Mouse (Mus musculus): Measurements from ENCODE around the gene Fut11.
"Not testable (repeated sequence)": the region's sequence is repeated elsewhere in the genome, so short reads cannot be mapped to it uniquely, and the experiment has no call there.

Fut11 gene

DNA sequence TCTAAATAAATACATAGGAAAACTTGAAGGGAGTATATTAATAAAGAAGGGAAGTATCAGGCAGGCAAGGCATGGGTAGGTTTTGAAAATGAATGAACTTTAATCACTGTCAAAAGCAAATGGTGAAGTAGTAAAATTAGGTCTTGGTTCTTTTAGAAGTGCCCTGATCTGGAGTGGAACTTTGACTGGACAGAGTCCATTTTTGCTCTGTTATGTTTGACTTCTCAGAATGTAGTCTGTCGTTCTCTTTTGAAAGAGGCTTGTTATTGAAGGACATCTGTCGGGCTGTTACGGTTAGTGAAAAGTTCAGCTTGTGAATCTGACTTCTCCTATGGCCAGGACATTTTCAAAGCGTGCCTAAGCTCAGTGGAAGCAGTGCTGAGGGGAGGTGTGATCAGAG, 16.9 kb upstream of the Fut11 start:
- no peak for DNase-seq

DNA sequence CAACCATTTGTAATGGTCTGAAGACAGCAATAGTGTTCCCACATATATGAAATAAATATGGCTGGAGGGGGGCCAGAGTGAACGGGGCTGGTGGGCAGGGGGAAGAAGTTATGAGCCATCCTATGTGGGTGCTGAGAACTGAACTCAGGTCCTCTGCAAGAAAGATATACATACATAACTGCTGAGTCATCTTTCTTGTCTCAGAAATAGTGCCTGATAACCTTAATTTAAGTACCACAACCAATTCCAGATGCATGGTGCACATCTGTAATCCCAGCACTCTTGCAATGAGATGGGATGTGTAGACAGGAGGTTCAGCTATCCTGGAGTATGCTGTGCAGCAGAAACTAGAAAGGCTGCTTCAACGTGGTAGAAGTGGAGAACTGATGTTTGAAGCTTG, 13.0 kb upstream of the Fut11 start:
- no peak for DNase-seq

DNA sequence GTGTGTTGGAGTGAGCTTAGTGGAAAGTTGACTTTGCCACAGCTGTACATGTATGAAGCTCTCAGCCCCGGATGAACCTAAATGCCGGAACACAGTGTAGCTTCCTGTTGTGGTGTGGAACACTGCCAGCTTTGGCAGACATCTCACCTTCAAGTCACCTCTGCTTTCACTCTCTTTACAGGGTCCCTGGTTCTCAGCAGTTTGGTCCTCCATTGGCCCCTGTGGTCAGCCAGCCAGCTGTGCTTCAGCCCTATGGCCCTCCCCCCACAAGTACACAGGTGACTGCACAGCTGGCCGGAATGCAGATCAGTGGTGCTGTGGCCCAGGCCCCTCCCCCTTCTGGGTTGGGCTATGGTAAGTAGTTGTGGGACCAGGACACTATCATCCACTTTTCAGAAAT, 12.3 kb upstream of the Fut11 start:
- DNase-seq, result no peak

- no peak for DNase-seq
Observed at GRCm38 (mm10) chr14:20686576-20686975, 8.2 kb upstream of the Fut11 start.

DNA sequence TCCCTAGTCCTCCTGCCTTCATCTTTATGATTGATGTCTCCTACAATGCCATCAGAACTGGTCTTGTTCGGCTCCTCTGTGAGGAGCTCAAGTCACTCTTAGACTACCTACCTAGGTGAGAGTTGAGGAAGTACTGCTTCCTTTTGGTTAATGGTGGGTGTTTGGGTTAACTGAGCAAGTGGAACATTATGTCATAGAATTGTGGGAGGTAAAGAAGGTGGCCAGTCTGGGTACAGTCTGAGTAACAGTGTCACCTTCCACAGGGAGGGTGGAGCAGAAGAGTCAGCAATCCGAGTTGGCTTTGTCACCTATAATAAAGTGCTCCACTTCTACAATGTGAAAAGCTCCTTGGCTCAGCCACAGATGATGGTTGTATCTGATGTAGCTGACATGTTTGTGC, 5.8 kb upstream of the Fut11 start:
- DNase-seq, result no peak

GRCm38 (mm10) chr14:20691772-20692171, 3.0 kb upstream of the Fut11 start:
- no peak for DNase-seq

GRCm38 (mm10) chr14:20693589-20694101, 1.1 kb upstream of the Fut11 start:
- DNase-seq, result peak; percentile 55

GRCm38 (mm10) chr14:20694185-20694883, 434 bp upstream of the Fut11 start:
- no peak for DNase-seq

DNA sequence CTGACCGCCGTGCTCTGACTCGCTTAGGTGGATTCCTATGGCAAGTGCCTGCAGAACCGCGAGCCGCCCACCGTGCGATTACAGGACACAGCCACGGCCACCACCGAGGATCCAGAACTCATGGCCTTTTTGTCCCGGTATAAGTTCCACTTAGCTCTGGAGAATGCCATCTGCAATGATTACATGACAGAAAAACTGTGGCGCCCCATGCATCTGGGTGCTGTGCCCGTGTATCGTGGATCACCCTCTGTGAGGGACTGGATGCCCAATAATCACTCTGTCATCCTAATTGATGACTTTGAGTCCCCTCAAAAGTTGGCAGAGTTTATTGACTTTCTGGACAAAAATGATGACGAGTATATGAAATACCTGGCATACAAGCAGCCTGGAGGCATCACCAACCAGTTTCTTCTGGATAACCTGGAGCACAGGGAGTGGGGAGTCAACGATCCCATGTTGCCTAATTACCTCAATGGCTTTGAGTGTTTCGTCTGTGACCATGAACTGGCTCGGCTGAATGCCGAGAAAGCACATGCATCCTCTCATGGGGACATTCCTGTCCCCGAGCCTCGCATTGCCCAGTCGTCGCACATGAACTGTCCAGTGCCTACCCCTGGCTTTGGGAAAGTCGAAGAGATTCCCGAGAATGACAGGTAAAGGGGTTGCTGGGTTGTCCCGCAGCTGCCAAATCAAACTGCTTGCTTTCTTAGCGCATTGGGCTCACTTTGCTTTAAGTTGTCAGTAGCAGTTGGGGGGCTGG, 1.2 kb downstream of the Fut11 start:
- peak; percentile 69 for DNase-seq

GRCm38 (mm10) chr14:20696986-20697385, 2.2 kb downstream of the Fut11 start:
- DNase-seq, result peak; percentile 62

- DNase-seq, result no peak
Observed at GRCm38 (mm10) chr14:20698515-20698914, 3.7 kb downstream of the Fut11 start.

GRCm38 (mm10) chr14:20700362-20700761, 5.6 kb downstream of the Fut11 start:
- no peak for DNase-seq

DNA sequence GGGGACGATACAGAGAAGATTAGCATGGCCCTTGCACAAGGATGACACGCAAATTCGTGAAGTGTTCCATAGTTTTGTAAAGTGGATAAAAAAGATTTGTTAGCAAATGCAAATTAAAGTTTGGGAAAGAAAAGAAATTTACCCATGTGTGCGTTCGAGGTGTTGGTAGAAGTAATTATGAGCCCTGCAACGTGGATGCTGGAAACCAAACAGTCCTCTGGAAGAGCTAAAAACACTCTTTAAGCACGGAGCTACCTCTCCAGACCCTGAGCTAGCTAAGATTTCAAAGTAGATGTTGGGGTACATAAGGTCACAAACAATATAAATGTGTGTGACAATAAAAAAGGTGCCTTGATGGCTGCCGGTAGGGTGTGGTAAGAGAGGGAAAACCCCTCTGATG, 6.8 kb downstream of the Fut11 start:
- DNase-seq, result no peak

DNA sequence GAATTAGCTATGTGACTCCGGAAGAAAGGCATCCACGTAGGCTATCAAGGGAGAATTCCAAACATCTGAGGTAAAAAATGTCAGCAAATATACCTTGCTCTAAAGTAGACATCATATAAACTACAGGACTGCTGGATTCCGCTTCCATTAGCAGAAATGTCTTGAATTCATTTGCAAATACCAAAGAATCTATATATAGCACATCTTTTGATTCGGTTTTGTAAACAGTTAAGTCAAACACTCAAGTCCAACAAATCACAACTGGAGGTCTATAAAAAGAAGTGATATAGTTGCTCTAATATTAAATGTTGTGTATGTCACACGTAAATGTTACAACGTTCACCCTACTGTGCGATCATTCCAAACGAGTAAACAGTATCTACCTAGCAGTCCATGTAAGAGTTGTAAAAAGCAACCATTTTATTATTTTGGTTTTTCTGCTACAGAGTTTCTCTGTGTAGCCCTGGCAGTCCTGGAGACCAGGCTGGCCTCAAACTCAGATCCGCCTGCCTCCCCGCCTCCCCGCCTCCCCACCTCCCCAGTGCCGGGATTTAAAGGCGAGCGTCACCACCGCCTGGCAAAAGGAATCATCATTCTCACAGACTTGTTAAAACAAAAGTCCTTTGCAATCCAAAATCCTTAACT, 7.5 kb downstream of the Fut11 start:
- DNase-seq, result no peak

- peak; percentile 90 for DNase-seq
Observed at GRCm38 (mm10) chr14:20702741-20703381, 8.1 kb downstream of the Fut11 start, which contains the start of gene Chchd1. Chchd1 (plus strand) TSS chr14:20703006.

GRCm38 (mm10) chr14:20703461-20703860, 8.7 kb downstream of the Fut11 start:
- not testable (repeated sequence) for DNase-seq

DNA sequence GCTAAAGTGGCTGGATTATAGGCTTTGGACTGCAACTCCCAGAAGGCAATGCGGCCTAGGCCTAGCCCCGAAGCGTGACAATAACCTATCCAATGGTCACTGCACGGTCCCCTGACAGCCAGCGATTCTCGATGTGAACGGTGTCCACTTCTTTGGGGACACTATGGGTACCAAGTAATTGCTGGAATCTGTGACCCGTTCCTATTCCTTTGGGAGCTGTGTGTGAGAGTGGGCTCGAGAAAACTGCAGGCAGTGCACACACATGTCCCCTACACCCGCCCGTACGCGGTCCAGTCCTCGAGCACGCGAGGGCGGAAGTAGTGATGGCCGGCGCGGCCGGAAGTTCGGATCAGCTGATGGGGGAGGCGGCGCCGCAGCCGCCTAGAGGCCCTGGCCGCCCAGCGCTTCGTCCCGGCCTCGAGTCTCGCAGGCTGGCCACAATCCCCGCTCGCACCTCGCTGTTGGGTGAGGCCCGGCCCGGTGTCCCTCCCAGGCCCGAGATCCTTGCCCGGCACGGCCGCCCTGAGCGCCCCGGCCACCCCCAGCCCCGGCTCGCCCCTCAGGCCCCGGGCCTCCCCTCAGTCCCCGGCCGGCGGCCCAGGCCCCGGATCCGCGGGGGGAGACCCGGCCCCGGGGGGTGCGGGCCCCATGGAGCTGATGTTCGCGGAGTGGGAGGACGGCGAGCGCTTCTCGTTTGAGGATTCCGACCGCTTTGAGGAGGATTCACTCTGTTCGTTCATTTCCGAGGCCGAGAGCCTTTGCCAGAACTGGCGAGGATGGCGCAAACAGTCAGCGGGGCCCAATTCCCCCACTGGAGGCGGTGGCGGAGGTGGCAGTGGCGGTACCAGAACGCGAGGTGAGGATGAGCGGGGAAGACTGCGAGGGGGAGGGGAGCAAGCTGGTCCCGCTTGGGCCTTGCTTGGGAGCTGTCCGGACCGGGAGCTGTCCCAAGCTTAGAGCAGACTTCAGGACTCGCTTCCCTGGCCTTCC, 12.7 kb downstream of the Fut11 start, which contains the start of gene Zswim8:
Gene Zswim8, plus strand, starts transcription at position 352 of the 990 bp plus-strand sequence.
- peak; percentile 89 for DNase-seq

- no peak for DNase-seq
Observed at GRCm38 (mm10) chr14:20708239-20708638, 13.5 kb downstream of the Fut11 start.

DNA sequence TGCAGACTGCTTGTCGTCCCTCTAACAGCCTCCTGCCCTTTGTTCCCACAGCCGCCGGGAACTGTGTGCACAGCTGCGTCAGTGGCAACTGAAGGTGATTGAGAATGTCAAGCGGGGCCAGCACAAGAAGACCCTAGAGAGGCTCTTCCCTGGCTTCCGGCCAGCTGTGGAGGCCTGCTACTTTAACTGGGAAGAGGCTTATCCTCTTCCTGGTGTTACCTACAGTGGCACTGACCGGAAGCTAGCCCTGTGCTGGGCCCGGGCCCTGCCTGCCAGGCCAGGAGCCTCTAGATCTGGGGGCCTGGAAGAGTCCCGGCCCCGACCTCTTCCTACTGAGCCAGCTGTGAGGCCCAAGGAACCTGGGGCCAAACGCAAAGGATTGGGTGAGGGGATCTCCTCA, 19.1 kb downstream of the Fut11 start:
- no peak for DNase-seq

DNA sequence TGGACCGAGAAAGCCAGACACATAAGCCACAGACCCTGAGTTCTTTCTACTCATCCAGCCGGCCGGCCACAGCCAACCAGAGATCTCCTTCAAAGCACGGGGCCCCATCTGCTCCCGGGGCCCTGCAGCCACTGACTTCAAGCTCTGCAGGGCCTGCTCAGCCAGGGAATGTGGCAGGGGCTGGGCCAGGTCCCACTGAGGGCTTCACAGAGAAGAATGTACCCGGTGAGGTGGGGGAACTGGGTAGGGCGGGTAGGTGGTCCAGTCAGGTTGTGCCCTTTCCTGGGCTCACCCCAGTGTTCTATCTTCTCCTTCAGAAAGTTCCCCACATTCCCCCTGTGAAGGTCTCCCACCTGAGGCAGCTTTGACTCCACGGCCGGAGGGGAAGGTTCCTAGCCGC, 23.7 kb downstream of the Fut11 start:
- DNase-seq, result no peak

DNA sequence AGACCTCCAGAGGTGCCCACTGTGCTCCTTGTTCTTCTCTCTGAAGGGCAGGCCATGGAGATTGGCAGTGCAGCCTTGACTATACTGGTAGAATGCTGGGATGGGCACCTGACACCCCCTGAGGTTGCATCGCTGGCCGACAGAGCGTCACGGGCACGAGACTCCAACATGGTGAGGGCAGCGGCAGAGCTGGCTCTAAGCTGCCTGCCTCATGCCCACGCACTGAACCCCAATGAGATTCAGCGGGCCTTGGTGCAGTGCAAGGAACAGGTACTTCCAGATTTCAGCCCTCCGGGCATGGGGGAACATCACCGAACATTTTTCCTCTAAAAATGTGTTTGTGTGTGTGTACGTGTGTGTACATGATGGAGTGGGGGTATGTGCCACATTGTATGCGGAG, 25.0 kb downstream of the Fut11 start:
- DNase-seq, result no peak

DNA sequence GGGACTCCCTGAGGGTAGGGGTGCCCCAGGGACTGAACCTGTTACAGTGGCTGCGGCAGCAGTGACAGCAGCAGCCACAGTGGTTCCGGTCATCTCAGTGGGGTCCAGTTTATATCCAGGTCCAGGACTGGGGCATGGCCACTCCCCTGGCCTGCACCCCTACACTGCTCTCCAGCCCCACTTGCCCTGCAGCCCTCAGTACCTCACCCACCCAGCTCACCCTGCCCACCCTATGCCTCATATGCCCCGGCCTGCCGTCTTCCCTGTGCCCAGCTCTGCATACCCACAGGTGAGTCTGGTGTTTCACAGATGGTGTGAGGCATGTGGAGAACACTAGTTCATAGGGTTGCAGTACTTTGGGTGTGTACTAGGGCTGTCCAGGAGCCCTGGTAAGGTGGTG, 26.6 kb downstream of the Fut11 start:
- DNase-seq, result no peak

Measured in cerebellum, adult 9-10 months (tissue).